Mouse (Mus musculus) small intestine, adult 2 months (tissue): Measurements from ENCODE around the gene Cntfr.

Experiments
- CTCF ChIP-seq: fragments of 200-500 bp; IDR thresholded peaks from 2 replicates; pipeline ENCODE4 v1.5.1; 2012; ENCODE audit warnings: low read depth, mild to moderate bottlenecking, control low read depth, inconsistent platforms, low read length, moderate library complexity, mixed read lengths; ENCODE audit not compliant: insufficient replicate concordance, insufficient read length; ENCODE audit errors: extremely low read depth
- POLR2A ChIP-seq: fragments of 200-500 bp; IDR thresholded peaks from 2 replicates; pipeline ENCODE4 v1.6.1; 2012; ENCODE audit warnings: low read depth, mild to moderate bottlenecking, control low read depth, inconsistent platforms, low read length, moderate library complexity

DNA sequence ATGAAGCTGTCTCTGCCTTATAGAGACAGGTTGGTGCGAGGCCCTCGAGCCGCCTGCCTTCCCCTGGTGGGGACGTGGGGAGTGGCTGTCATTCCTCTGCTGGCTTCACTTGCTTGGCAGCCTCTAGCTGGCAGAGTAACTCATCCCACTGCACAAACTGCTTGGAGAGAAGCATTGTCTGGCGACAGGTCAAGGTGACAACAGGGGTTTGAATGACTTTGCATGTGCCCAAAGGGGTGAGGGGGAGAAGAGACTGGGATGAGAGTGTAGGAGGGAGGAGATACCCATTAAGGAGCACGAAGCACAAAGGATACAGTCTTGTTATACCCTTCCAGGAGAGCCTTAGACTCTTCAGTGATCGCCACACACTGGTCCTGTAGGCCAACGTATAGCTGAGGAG is 18.2 kb upstream of the Cntfr start:
- no peak for TF ChIP-seq POLR2A
- no peak for TF ChIP-seq CTCF
